Mouse (Mus musculus) CH12.LX (cell line): ENCODE measurements around the gene Aldh3a1. TPM values are rescaled to one million over a fixed set of nuclear protein-coding genes. Genes with fewer than 3 reads are reported as not detected.

Experiments
- DNase-seq: peaks from one replicate; pipeline ENCODE4 v3.0.0-alpha.2; 2013; ENCODE audit errors: extremely low read depth
- H3K27ac ChIP-seq: 2 replicates; pipeline ENCODE4 v1.5.1; 2012; ENCODE audit warnings: low read depth, mild to moderate bottlenecking, control low read depth, moderate library complexity; ENCODE audit not compliant: insufficient read depth
- H3K27me3 ChIP-seq: replicated peaks from 2 replicates; pipeline ENCODE3; 2012; ENCODE audit warnings: inconsistent platforms
- H3K36me3 ChIP-seq, 2 experiments: replicated peaks in 1 of 2; 2 replicates each; pipeline versions ENCODE3 to v1.6.1; 2012; ENCODE audit warnings: inconsistent platforms in 1 of 2, low read length in 1 of 2, mild to moderate bottlenecking in 1 of 2, mixed read lengths in 1 of 2, moderate library complexity in 1 of 2; ENCODE audit not compliant: control insufficient read depth in 1 of 2, insufficient read depth in 1 of 2
- H3K4me1 ChIP-seq, 2 experiments: 2 replicates each; pipeline ENCODE4 v1.6.1; 2012; ENCODE audit warnings: inconsistent platforms in 1 of 2, moderate library complexity in 1 of 2; ENCODE audit not compliant: insufficient read depth in 2 of 2, control insufficient read depth in 1 of 2
- H3K4me2 ChIP-seq: 2 replicates; pipeline ENCODE4 v1.6.1; 2012; ENCODE audit warnings: low read depth, mild to moderate bottlenecking, control low read depth; ENCODE audit not compliant: poor library complexity, insufficient read depth, severe bottlenecking
- H3K4me3 ChIP-seq, 3 experiments: fragments of 150-350 bp in 1 of 3; sonication (generic) in 1 of 3; replicated peaks in 1 of 3; 2 replicates each; pipeline versions ENCODE3 to v1.5.1; 2011 to 2012; ENCODE audit warnings: low read depth in 2 of 3, low read length in 2 of 3, mild to moderate bottlenecking in 2 of 3, moderate library complexity in 2 of 3, control low read depth in 1 of 3, improper control_type of control experiment in 1 of 3, inconsistent platforms in 1 of 3, mixed read lengths in 1 of 3; ENCODE audit not compliant: poor library complexity in 1 of 3
- H3K79me2 ChIP-seq: replicated peaks from 2 replicates; pipeline ENCODE4 v1.6.1; 2012; ENCODE audit warnings: mild to moderate bottlenecking, moderate library complexity; ENCODE audit not compliant: control insufficient read depth, poor library complexity, insufficient read depth, severe bottlenecking; ENCODE audit errors: extremely low read depth
- H3K9ac ChIP-seq: 2 replicates; pipeline ENCODE4 v1.6.1; 2012; ENCODE audit warnings: low read depth, mild to moderate bottlenecking, control low read depth, moderate library complexity; ENCODE audit not compliant: insufficient read depth
- H3K9me3 ChIP-seq: replicated peaks from 2 replicates; pipeline ENCODE3; 2012; ENCODE audit warnings: low read length, inconsistent platforms, mixed read lengths
- CHD2 ChIP-seq: IDR thresholded peaks from 2 replicates; pipeline ENCODE4 v1.6.1; 2011; ENCODE audit warnings: low read length, improper control_type of control experiment
- E2F4 ChIP-seq: IDR thresholded peaks from 2 replicates; pipeline ENCODE4 v1.6.1; 2011; ENCODE audit warnings: low read depth, low read length, improper control_type of control experiment; ENCODE audit not compliant: insufficient replicate concordance
- ELF1 ChIP-seq: IDR thresholded peaks from 2 replicates; pipeline ENCODE4 v1.6.1; 2014; ENCODE audit warnings: low read depth, mild to moderate bottlenecking, inconsistent platforms, low read length, improper control_type of control experiment
- GABPA ChIP-seq: IDR thresholded peaks from 2 replicates; pipeline ENCODE4 v1.6.1; 2012; ENCODE audit warnings: low read depth, low read length, improper control_type of control experiment, inconsistent platforms; ENCODE audit not compliant: insufficient replicate concordance
- HCFC1 ChIP-seq: IDR thresholded peaks from 2 replicates; pipeline ENCODE4 v1.6.1; 2012; ENCODE audit warnings: low read depth, mild to moderate bottlenecking, inconsistent platforms, low read length, improper control_type of control experiment
- JUN ChIP-seq: IDR thresholded peaks from 2 replicates; pipeline ENCODE4 v1.6.1; 2011; ENCODE audit warnings: low read depth, mild to moderate bottlenecking, low read length, improper control_type of control experiment, moderate library complexity; ENCODE audit not compliant: insufficient read depth
- KAT2A ChIP-seq: IDR thresholded peaks from 2 replicates; pipeline ENCODE4 v1.6.1; 2012; ENCODE audit warnings: low read length, improper control_type of control experiment, inconsistent platforms; ENCODE audit not compliant: insufficient replicate concordance
- MYC ChIP-seq: IDR thresholded peaks from 2 replicates; pipeline ENCODE4 v1.6.1; 2011; ENCODE audit warnings: low read depth, mild to moderate bottlenecking, improper control_type of control experiment, low read length
- NELFE ChIP-seq: IDR thresholded peaks from 2 replicates; pipeline ENCODE4 v1.6.1; 2011; ENCODE audit warnings: low read depth, low read length, improper control_type of control experiment
- POLR2A ChIP-seq: IDR thresholded peaks from 2 replicates; pipeline ENCODE4 v1.6.1; 2011; ENCODE audit warnings: low read depth, mild to moderate bottlenecking, improper control_type of control experiment, low read length
- UBTF ChIP-seq: IDR thresholded peaks from 2 replicates; pipeline ENCODE4 v1.6.1; 2012; ENCODE audit warnings: low read depth, mild to moderate bottlenecking, inconsistent platforms, low read length, improper control_type of control experiment, moderate library complexity
- USF1 ChIP-seq: IDR thresholded peaks from 2 replicates; pipeline ENCODE4 v1.6.1; 2014; ENCODE audit warnings: low read depth, mild to moderate bottlenecking, inconsistent platforms, low read length, improper control_type of control experiment
- ZKSCAN1 ChIP-seq: IDR thresholded peaks from 2 replicates; pipeline ENCODE4 v1.6.1; 2012; ENCODE audit warnings: low read depth, inconsistent platforms, low read length, improper control_type of control experiment, borderline replicate concordance
- dilution Hi-C: fragments of 300-500 bp; cut with MboI; formaldehyde crosslinking; loops from 2 replicates; pipeline ENCODE4 v1.14.3; 2020; ENCODE audit warnings: low sequenced_read_pairs; ENCODE audit not compliant: extremely low pct_unique_long_range_greater_than_20kb, extremely low pct_ligation_motif_present
- in situ Hi-C: fragments of 300-500 bp; cut with MboI; formaldehyde crosslinking; loops from 3 replicates; pipeline ENCODE4 v1.14.3; 2019; ENCODE audit warnings: low sequenced_read_pairs, low pct_ligation_motif_present, low pct_unique_long_range_greater_than_20kb, mixed read lengths
- polyA plus RNA-seq: library from polyadenylated mRNA; unstranded; fragments of >175 nt; gene quantifications from 2 replicates; pipeline ENCODE4 v1.2.1, GENCODE M21; 2012; ENCODE audit warnings: low read depth; ENCODE audit not compliant: insufficient read length
- total RNA-seq, 2 experiments: library from RNA; depleted of rRNA; stranded (reverse); fragments of 300-350 nt in 1 of 2; fragments of >200 nt in 1 of 2; gene quantifications; 2 replicates each; pipeline ENCODE4 v1.2.3; 2012 to 2014

The Aldh3a1 gene
- total and polyA plus RNA-seq, 3 experiments: 0.12 to 0.25 (median 0.13) TPM

GRCm38 (mm10) chr11:61244406-61244805 lies 37.1 kb downstream of the Aldh3a1 start:
- TF ChIP-seq CHD2 (no peak), MYC (no peak), UBTF (no peak), KAT2A (no peak), POLR2A (no peak), NELFE (no peak), GABPA (no peak)
- TF ChIP-seq, all 38 proteins: peak for 0
- in situ Hi-C loops: no loop called here
- Histone ChIP-seq H3K36me3 (peaks cover 38 to 61% of the 10 kb centered on the region in 2 experiments), H3K27ac (no peak overlapping the region), H3K4me2 (no peak overlapping the region), H3K9me3 (no peaks in the 10 kb centered on the region), H3K9ac (no peak overlapping the region), H3K79me2 (no peaks in the 10 kb centered on the region), H3K4me3 (no peak overlapping the region), H3K27me3 (no peaks in the 10 kb centered on the region), H3K4me1 (peaks cover 0 to 17% of the 10 kb centered on the region in 2 experiments; a peak in 1 of 4 replicates)
- dilution Hi-C loops: no loop called here
- DNase-seq: no peak

GRCm38 (mm10) chr11:61251741-61252140 lies 44.4 kb downstream of the Aldh3a1 start:
- no peak overlapping the region for H3K27ac ChIP-seq

GRCm38 (mm10) chr11:61252807-61253206 lies 45.5 kb downstream of the Aldh3a1 start:
- peaks cover 84 to 97% of the 10 kb centered on the region in 2 experiments for H3K36me3 ChIP-seq
- H3K27ac ChIP-seq: no peak overlapping the region
- peaks cover 0 to 16% of the 10 kb centered on the region in 2 experiments; a peak in 1 of 4 replicates for H3K4me1 ChIP-seq
- H3K4me2 ChIP-seq: no peak overlapping the region
- peaks cover 4% of the 10 kb centered on the region for H3K9me3 ChIP-seq
- no peaks in the 10 kb centered on the region for H3K27me3 ChIP-seq
- DNase-seq: no peak
- in situ Hi-C loops: no loop called here
- H3K79me2 ChIP-seq: no peaks in the 10 kb centered on the region
- H3K4me3 ChIP-seq: no peak overlapping the region
- dilution Hi-C loops: no loop called here
- TF ChIP-seq HCFC1: no peak
- TF ChIP-seq JUN: no peak
- no peak for TF ChIP-seq USF1
- TF ChIP-seq ZKSCAN1: no peak
- TF ChIP-seq ELF1: no peak
- TF ChIP-seq E2F4: no peak
- no peak for TF ChIP-seq MYC
- TF ChIP-seq POLR2A: no peak
- H3K9ac ChIP-seq: no peak overlapping the region

More at GRCm38 (mm10) chr11:61251741-61252140, 44.4 kb downstream of the Aldh3a1 start:
- DNase-seq: no peak
- in situ Hi-C loops: no loop called here
- TF ChIP-seq JUN (no peak), MYC (no peak)
- Histone ChIP-seq H3K4me3 (no peak overlapping the region), H3K27me3 (no peaks in the 10 kb centered on the region), H3K79me2 (no peaks in the 10 kb centered on the region), H3K4me2 (no peak overlapping the region), H3K36me3 (peaks cover 79 to 97% of the 10 kb centered on the region in 2 experiments), H3K4me1 (peaks cover 0 to 19% of the 10 kb centered on the region in 2 experiments; a peak in 1 of 4 replicates), H3K9ac (no peak overlapping the region), H3K9me3 (peaks cover 4% of the 10 kb centered on the region)
- dilution Hi-C loops: no loop called here
